Mouse (Mus musculus) bone marrow macrophage, adult 2 months (primary cell): Measurements from ENCODE around the gene Cryba4. TPM values are rescaled to one million over a fixed set of nuclear protein-coding genes. Genes with fewer than 3 reads are reported as not detected.

Experiments used
- H3K27ac ChIP-seq: 2 replicates; pipeline ENCODE4 v1.5.1; 2012; ENCODE audit warnings: low read depth, low read length; ENCODE audit not compliant: insufficient read depth
- H3K4me1 ChIP-seq: 2 replicates; pipeline ENCODE4 v1.6.1; 2012; ENCODE audit warnings: low read length; ENCODE audit not compliant: control insufficient read depth, insufficient read depth
- H3K4me3 ChIP-seq: 2 replicates; pipeline ENCODE4 v1.5.1; 2012; ENCODE audit warnings: mild to moderate bottlenecking, low read length, moderate library complexity; ENCODE audit not compliant: insufficient read depth
- CTCF ChIP-seq: IDR thresholded peaks from 2 replicates; pipeline ENCODE4 v1.5.1; 2012; ENCODE audit warnings: low read depth, mild to moderate bottlenecking, low read length, moderate library complexity
- POLR2A ChIP-seq: IDR thresholded peaks from 2 replicates; pipeline ENCODE4 v1.6.1; 2012; ENCODE audit warnings: mild to moderate bottlenecking, low read depth, low read length, borderline replicate concordance
- polyA plus RNA-seq: library from polyadenylated mRNA; stranded (reverse); fragments of >200 nt; gene quantifications from 2 replicates; pipeline ENCODE4 v1.2.4, GENCODE M21; 2012; ENCODE audit not compliant: missing spikeins, insufficient read depth, insufficient read length

Gene Cryba4
- polyA plus RNA-seq, 1 experiment, result 3.0 TPM

GRCm38 (mm10) chr5:112285548-112286085 lies 33.3 kb upstream of the Cryba4 start:
- Histone ChIP-seq H3K27ac (no peak overlapping the region), H3K4me3 (no peak overlapping the region), H3K4me1 (peaks cover 73% of the 10 kb centered on the region)
- TF ChIP-seq CTCF (no peak), POLR2A (no peak)

GRCm38 (mm10) chr5:112284203-112284582 lies 31.9 kb upstream of the Cryba4 start:
- no peak overlapping the region for H3K4me3 ChIP-seq
- 0 out of 2 replicates have a peak overlapping the region, but pooled peaks have one; percentile 42 for H3K27ac ChIP-seq
- no peak for TF ChIP-seq CTCF
- TF ChIP-seq POLR2A, result no peak
- peaks cover 79% of the 10 kb centered on the region for H3K4me1 ChIP-seq

GRCm38 (mm10) chr5:112283543-112284202 lies 31.4 kb upstream of the Cryba4 start:
- no peak overlapping the region for H3K4me3 ChIP-seq
- H3K4me1 ChIP-seq, result peaks cover 84% of the 10 kb centered on the region
- peak overlapping the region; percentile 42 for H3K27ac ChIP-seq
- TF ChIP-seq CTCF (no peak), POLR2A (no peak)

- no peak overlapping the region for H3K4me3 ChIP-seq
Measured at GRCm38 (mm10) chr5:112282780-112283482, 30.6 kb upstream of the Cryba4 start.

GRCm38 (mm10) chr5:112282123-112282779 lies 29.9 kb upstream of the Cryba4 start:
- Histone ChIP-seq H3K4me3 (no peak overlapping the region), H3K27ac (peak overlapping the region; percentile 29), H3K4me1 (peaks cover 80% of the 10 kb centered on the region)
- TF ChIP-seq POLR2A (no peak), CTCF (peak; percentile 24; the same call in 1 of the 2 replicates)

More at GRCm38 (mm10) chr5:112282780-112283482, 30.6 kb upstream of the Cryba4 start:
- Histone ChIP-seq H3K4me1 (peaks cover 83% of the 10 kb centered on the region), H3K27ac (peak overlapping the region; percentile 29)
- TF ChIP-seq CTCF (no peak), POLR2A (no peak)

- no peak overlapping the region for H3K4me3 ChIP-seq
- peaks cover 75% of the 10 kb centered on the region for H3K4me1 ChIP-seq
- H3K27ac ChIP-seq, result peak overlapping the region; percentile 29
- no peak for TF ChIP-seq CTCF
Measured at GRCm38 (mm10) chr5:112281676-112282075, 29.4 kb upstream of the Cryba4 start.

- peak overlapping the region; percentile 80 for H3K27ac ChIP-seq
- TF ChIP-seq CTCF (no peak), POLR2A (no peak)
- H3K4me3 ChIP-seq, result no peak overlapping the region
- H3K4me1 ChIP-seq, result peaks cover 69% of the 10 kb centered on the region
Measured at GRCm38 (mm10) chr5:112280863-112281660, 28.7 kb upstream of the Cryba4 start.

- Histone ChIP-seq H3K4me1 (peaks cover 74% of the 10 kb centered on the region), H3K4me3 (peak overlapping the region; percentile 40), H3K27ac (peak overlapping the region; percentile 86)
- no peak for TF ChIP-seq POLR2A
- TF ChIP-seq CTCF, result no peak
Measured at GRCm38 (mm10) chr5:112280151-112280550, 27.8 kb upstream of the Cryba4 start.
